Mouse (Mus musculus) frontal cortex, adult (tissue): Measurements from ENCODE around the gene Ptcd2.
"Not testable (repeated sequence)": the region's sequence is repeated elsewhere in the genome, so short reads cannot be mapped to it uniquely, and the experiment has no call there.

Source experiments
- ATAC-seq: cut with Nextera tagmentation; 2 replicates; pipeline ENCODE4 v1.9.2; 2017; ENCODE audit warnings: mild to moderate bottlenecking, moderate library complexity, mixed read lengths; ENCODE audit not compliant: low TSS enrichment

Gene Ptcd2

DNA sequence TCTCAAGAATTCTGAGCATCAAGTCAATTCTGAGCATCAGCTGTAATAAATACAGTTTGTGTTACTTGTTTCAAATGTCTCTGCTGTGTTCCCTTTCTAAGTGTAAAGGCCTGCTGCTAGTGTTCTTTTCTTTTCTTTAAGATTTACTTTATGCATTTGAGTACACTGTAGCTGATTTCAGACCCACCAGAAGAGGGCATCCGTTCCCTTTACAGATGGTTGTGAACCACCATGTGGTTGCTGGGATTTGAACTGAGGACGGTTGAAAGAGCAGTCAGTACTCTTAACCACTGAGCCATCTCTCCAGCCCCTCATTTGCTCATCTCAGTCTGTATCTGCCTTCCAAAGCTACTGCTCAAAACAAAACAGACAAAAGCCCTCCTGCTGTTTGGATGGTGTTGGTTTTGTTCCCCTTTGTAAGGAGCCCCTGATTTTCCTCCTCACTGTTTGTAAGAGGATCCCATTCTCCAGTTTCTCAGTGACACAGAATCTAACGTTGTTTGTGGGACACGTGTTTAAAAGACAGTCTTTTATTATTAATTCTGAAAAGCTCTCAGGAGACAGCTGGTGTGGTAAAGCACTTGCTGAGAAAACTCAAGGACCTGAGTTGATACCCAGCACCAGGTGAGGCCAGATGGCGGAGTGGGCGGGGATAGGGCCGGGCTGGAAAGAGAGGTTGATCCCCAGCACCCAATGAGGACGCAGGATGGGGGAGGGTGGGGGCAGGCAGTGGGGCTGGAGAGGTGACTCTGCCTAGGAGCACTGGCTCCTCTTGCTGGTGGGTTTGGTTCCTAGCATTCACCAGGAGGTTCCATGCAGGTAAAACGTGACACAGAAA is 12.1 kb upstream of the Ptcd2 start:
- no peak for ATAC-seq

GRCm38 (mm10) chr13:99355861-99356260 is 11.4 kb upstream of the Ptcd2 start:
- no peak for ATAC-seq

GRCm38 (mm10) chr13:99355072-99355471 is 10.6 kb upstream of the Ptcd2 start:
- ATAC-seq = no peak

DNA sequence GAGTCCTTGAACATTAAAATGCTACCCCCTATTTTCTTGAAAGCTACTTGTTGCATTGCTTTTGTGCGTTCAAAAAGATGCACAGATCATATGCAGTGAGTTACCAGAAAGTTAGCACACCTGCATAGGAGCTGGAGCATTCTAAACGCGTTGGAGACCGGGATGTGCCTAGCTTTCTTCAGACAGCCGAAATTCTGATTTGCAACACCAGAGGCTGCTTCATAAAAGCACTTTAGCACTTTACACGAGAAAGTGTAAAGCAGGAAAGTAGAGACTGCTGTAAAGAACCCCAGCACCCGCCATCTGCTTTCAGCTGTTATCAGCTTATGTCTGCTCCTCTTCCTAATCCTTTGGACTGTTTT is 9.0 kb upstream of the Ptcd2 start:
- peak; percentile 45 for ATAC-seq

GRCm38 (mm10) chr13:99352758-99353489 is 8.4 kb upstream of the Ptcd2 start:
- peak; percentile 100 for ATAC-seq

DNA sequence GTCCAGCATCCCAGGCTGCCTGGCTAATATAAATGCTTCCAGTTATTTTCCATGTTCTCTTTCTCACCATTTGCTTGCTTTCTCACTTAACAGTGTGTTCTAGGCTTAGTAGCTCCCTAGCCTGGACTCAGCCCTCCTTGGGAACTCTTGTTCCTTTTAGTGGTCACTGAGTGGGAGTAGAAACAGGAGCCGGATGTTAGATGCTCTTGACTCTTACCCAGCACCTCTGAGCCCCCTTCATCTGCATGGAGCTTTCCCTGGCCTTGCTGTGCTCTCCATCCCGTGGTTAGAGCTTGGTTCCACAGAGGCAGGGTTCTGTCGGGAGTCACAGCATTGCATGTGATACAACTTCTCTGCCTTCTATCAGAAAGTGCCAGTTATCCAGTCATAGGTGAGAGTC is 7.1 kb upstream of the Ptcd2 start:
- ATAC-seq = no peak

DNA sequence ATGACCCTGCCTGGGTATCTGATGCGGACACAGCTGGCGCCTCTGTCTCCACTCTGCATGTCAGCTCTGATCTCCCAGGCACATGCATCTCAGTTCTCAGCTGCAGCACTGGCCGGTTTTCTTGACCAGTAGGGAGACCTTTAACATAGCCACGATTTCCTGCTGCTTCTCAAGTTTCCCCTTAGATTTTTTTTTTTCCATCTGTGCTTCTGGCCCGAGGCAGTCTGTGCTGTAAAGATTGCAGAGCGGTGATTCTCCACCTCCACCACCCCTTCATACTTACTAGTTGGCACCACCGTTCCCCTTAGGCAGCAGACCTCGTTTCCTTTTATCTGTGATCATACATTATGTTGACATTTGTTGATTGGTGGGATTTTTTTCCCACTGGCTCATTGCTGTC is 6.7 kb upstream of the Ptcd2 start:
- no peak for ATAC-seq

- no peak for ATAC-seq
These were observed 5.5 kb upstream of the Ptcd2 start for GRCm38 (mm10) chr13:99350009-99350408.

DNA sequence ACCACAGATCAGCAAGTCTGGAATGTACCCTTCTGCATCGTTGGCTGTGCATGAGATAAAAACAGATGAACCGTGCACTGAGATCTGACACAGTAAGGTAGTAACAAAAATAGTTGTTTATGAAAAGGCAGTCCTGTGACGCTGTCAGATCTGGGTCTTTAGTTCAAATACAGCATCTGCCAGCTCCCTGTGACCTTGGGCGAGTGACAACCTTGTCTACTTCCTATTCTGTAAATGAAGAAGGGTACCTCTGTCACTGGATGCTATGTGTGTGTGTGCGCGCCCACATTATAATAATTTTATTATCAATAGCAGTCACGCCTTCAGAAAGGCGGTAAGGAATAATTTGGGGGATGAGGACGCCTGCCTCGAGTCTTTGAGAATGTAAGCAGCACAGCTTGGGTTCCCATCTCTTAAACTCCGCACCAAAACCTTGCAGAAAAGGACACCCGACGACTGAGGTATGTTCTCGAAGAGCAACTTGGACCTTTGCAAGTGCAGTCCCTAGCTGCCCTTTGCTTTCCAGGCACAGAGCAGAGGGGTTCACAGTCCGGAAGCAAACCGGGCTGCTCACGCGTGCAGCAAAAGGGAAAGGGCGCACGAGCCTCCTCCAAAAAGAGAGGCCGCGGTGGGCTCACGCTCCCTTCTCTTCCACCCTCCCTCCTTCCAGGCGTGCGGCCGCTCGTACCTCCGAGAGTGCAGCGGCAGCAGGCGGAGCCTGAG is 468 bp downstream of the Ptcd2 start:
- ATAC-seq = no peak

DNA sequence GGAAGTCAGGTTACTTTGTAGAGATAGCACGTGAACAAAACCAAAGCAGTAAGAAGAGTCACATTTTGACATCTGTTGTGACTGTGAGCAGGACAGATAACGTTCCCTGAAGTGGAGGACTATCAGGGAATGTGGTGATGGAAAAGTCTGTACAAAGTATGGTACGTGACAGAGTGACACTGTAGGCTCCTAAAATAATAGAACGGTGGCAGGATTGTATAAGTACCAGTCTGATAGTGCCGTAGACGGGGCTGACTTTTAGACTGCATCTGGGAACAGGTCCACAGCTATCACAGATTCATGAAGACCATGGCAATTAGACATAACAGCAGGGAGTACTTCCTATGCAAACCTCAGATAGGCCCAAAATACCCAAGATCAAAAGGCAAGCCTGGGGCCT is 3.0 kb downstream of the Ptcd2 start:
- no peak for ATAC-seq

GRCm38 (mm10) chr13:99337510-99337909 is 7.0 kb downstream of the Ptcd2 start:
- ATAC-seq = no peak

- no peak for ATAC-seq
These were observed 13.2 kb downstream of the Ptcd2 start for GRCm38 (mm10) chr13:99331255-99331654.

DNA sequence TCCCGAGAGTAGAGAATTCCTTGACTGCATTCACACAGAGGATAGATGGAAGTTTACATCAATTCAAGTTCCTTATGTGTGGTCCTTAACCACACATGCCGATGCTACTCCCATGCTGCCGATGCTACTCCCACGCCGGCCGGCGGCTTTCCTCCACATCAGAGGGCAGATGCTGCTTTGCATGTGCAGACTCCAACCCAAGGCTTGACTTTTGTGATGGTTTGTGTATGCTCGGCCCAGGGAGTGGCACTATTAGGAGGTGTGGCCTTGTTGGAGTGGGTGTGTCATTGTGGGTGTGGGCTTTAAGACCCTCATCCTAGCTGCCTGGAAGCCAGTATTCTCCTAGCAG is 20.2 kb downstream of the Ptcd2 start:
- ATAC-seq = not testable (repeated sequence)

GRCm38 (mm10) chr13:99323632-99324336 is 20.7 kb downstream of the Ptcd2 start:
- ATAC-seq = 0 out of 2 replicates have a peak, but pooled peaks have one; percentile 14

DNA sequence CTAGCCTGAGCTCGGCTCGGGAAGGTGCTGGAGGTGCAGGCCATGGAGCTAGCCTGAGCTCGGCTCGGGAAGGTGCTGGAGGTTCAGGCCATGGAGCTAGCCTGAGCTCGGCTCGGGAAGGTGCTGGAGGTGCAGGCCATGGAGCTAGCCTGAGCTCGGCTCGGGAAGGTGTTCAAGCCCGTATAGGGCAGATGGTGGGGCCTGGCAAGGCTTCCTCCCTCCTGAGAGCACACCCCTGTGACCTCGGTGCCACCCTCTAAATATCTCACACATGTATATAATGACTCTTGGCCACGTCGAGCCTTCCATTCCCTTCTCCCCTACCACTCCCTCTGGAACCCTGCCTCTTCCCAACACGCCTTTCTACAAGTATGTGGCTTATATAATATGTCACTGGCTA is 21.6 kb downstream of the Ptcd2 start:
- ATAC-seq = peak; percentile 64; the same call in 1 of the 2 replicates

GRCm38 (mm10) chr13:99320453-99320852 is 24.1 kb downstream of the Ptcd2 start:
- no peak for ATAC-seq

DNA sequence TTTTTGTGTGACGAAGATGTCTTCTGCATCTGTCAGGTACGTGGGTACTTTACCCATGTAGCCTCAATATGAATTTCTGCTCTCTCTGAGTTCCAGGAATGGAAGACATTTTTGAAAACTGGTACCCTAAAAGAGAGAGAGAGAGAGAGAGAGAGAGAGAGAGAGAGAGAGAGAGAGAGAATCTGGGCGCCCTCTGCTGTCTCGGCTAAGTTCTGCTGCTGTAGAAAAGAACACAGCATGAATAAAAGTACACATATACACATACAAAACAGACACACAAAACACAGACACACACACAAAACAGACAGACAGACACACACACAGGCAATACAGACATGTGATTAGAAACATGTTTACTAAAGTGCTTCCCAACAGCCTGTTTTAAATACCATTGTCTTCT is 27.4 kb downstream of the Ptcd2 start:
- peak; percentile 60 for ATAC-seq

DNA sequence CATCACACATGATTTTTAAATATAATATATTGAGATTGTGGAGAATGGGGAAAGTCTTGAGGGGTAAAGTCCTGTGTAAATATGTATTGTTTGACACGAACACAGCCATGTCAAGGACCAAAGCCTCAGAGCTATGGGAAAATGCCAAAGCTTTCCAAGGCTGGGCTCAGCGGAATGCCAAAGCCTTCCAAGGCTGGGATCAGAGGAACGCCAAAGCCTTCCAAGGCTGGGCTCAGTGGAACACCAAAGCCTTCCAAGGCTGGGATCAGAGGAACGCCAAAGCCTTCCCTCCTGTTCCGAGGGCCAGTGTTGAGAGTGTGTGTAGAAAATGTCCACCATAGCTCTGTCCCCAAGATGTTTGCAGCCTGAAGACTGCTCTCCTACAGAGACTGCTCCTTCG is 28.1 kb downstream of the Ptcd2 start:
- ATAC-seq = 0 out of 2 replicates have a peak, but pooled peaks have one; percentile 11

GRCm38 (mm10) chr13:99314657-99315181 is 29.8 kb downstream of the Ptcd2 start:
- ATAC-seq = no peak

DNA sequence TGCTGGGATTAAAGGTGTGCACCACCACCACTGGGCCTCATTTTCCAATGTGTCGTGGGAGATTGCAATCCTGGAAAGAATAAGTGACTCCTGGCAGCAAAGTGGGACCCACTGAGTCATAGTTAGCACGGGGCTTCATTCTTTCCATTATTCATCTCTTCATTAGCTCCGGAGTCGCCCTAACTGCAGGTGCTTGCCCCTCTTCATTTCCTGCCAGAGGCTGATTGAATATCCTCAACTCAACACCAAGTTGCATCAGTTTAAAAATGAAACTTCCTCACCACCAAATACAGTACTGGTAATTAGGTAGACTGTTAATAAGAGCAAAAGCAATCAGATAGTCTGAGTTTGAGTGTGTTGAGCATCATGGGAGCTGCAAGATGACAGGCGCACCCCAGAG is 30.4 kb downstream of the Ptcd2 start:
- no peak for ATAC-seq

DNA sequence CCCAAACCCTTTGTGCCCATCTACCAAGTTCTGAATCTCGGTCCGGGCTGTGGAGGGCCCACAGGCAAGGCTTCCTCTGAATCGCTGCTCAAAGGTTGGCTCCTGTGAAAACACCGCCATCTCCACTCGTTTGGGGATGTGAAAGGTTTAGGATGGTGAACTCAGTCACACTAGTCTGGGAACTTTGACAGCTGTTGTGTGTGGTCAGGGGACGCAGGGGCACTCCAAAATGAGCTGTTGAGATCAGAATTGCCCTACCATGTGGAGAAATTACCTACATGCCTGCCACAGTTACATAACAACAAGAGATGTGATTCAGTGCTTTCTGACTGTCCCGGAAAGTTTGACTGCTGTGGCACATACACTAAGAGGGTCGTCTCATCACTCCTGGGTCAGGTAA is 36.1 kb downstream of the Ptcd2 start:
- ATAC-seq = no peak

- no peak for ATAC-seq
These were observed 36.6 kb downstream of the Ptcd2 start for GRCm38 (mm10) chr13:99307930-99308359.
